Mouse (Mus musculus) ovary, postnatal 36 days (tissue): Measurements from ENCODE around the gene Dock3.

Experiments used
- DNase-seq: peaks from one replicate; pipeline ENCODE4 v3.0.0; 2022; ENCODE audit warnings: low spot score, mixed read lengths

The Dock3 gene

GRCm38 (mm10) chr9:106886828-106887702 lies 344.6 kb downstream of the Dock3 start, which contains the start of gene Rbm15b:
Gene Rbm15b, minus strand, starts transcription at chr9:106887428.
- DNase-seq, result peak; percentile 98

- DNase-seq, result peak; percentile 48
Measured at GRCm38 (mm10) chr9:106885901-106886731, 345.6 kb downstream of the Dock3 start.

- peak; percentile 18 for DNase-seq
Measured at GRCm38 (mm10) chr9:106884996-106885900, 346.5 kb downstream of the Dock3 start.

- peak; percentile 44 for DNase-seq
Measured at GRCm38 (mm10) chr9:106884306-106884705, 347.4 kb downstream of the Dock3 start.

- DNase-seq, result no peak
Measured at GRCm38 (mm10) chr9:106883085-106883484, 348.6 kb downstream of the Dock3 start.

- DNase-seq, result no peak
Measured at GRCm38 (mm10) chr9:106882176-106882575, 349.5 kb downstream of the Dock3 start.

GRCm38 (mm10) chr9:106881071-106881755 lies 350.5 kb downstream of the Dock3 start:
- no peak for DNase-seq

GRCm38 (mm10) chr9:106879471-106879870 lies 352.2 kb downstream of the Dock3 start:
- no peak for DNase-seq

- DNase-seq, result no peak
Measured at GRCm38 (mm10) chr9:106876666-106877065, 355.0 kb downstream of the Dock3 start.

- DNase-seq, result no peak
Measured at GRCm38 (mm10) chr9:106874216-106874615, 357.5 kb downstream of the Dock3 start.

GRCm38 (mm10) chr9:106858036-106858435 lies 373.7 kb downstream of the Dock3 start:
- no peak for DNase-seq

- no peak for DNase-seq
Measured at GRCm38 (mm10) chr9:106856664-106857063, 375.0 kb downstream of the Dock3 start.
